Mouse (Mus musculus): Measurements from ENCODE around the gene Ccdc134. TPM values are rescaled to one million over a fixed set of nuclear protein-coding genes. Genes with fewer than 3 reads are reported as not detected.

The Ccdc134 gene
- polyA plus RNA-seq, 1 experiment from 2014 or later: 12.7 TPM

DNA sequence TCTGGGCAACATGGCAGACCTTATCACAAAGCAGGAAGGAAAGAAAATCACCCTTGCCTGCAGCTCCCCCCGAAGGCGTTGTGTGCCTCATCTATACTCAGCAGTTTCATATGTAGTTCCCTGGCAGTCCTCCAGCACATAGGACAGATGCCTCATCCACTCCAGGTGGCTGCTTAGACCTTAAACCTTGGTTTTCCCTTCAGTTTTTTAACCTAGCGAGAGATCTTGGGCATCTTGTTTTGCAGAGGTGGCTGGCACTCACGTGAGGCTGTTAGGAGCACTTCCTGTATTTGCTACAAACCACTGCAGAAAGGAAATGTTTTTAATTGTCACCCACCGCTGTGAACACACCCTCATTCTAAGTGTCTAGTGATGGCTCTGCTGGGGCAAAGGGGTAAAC, 59.2 kb downstream of the Ccdc134 start:
- 90% methylated on average over 5 of the region's 5 CpGs for WGBS
- H3K9me3 ChIP-seq (ENCODE audit: control insufficient read depth, low read length): peaks cover 3% of the 10 kb centered on the region; the same call in 1 of the 2 replicates
- H3K27me3 ChIP-seq (ENCODE audit: control insufficient read depth, insufficient read depth, low read length): no peaks in the 10 kb centered on the region
- H3K4me3 ChIP-seq (ENCODE audit: low read depth, low read length): no peak overlapping the region
- no peaks in the 10 kb centered on the region for H3K4me1 ChIP-seq (ENCODE audit: control insufficient read depth, insufficient read depth, low read length)
- H3K36me3 ChIP-seq (ENCODE audit: control insufficient read depth, insufficient read depth, low read length): peaks cover 63% of the 10 kb centered on the region
- H3K4me2 ChIP-seq (ENCODE audit: low read depth, low read length): no peak overlapping the region
- ATAC-seq (ENCODE audit: low read depth): no peak
- no peak overlapping the region for H3K27ac ChIP-seq (ENCODE audit: low read depth, low read length)
- no peak overlapping the region for H3K9ac ChIP-seq (replicated peaks; ENCODE audit: low read depth, low read length)

DNA sequence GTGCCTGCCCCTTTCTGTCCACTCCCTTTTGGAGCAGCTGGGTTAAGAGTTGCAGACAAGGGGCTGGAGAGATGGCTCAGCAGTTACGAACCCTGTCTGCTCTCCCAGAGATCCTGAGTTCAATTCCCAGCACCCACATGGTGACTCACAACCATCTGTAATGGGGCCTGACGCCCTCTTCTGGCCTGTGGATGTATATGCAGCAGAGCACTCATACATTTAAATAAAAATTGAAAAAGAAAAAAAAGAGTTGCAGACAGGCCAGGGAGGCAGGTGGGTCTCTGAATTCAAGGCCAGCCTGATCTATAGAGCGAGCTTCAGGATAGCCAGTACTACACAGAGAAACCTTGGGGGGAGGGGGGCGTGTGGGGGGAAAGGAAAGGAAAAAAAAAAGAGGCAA, 59.7 kb downstream of the Ccdc134 start:
- Histone ChIP-seq H3K4me1 (ENCODE audit: control insufficient read depth, insufficient read depth, low read length) (no peaks in the 10 kb centered on the region), H3K27ac (ENCODE audit: low read depth, low read length) (no peak overlapping the region), H3K9ac (replicated peaks; ENCODE audit: low read depth, low read length) (no peak overlapping the region), H3K9me3 (ENCODE audit: control insufficient read depth, low read length) (no peaks in the 10 kb centered on the region), H3K4me2 (ENCODE audit: low read depth, low read length) (no peak overlapping the region), H3K27me3 (ENCODE audit: control insufficient read depth, insufficient read depth, low read length) (no peaks in the 10 kb centered on the region), H3K36me3 (ENCODE audit: control insufficient read depth, insufficient read depth, low read length) (peaks cover 60% of the 10 kb centered on the region), H3K4me3 (ENCODE audit: low read depth, low read length) (no peak overlapping the region)
- 90% methylated on average over 4 of the region's 4 CpGs for WGBS
- no peak for ATAC-seq (ENCODE audit: low read depth)

DNA sequence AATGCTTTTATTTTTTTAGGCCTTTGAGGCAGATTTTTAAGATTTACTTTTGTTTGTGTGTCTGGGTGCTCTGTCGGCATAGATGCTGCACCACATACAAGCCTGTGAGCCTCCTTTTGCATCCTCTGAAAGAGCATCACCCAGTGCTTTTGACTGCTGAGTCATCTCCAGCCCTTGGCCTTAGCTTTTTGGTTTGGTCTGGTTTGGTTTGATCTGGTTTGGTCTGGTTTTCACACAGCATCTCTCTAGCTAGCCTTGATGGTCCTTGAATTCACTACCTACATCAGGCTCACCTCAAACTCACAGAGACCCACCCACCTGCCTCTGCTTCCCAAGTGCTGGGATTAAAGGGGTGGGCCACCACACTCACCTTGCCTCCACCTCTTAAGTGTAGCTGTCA, 60.2 kb downstream of the Ccdc134 start:
- no peak overlapping the region for H3K9ac ChIP-seq (replicated peaks; ENCODE audit: low read depth, low read length)
- H3K27me3 ChIP-seq (ENCODE audit: control insufficient read depth, insufficient read depth, low read length): no peaks in the 10 kb centered on the region
- H3K4me2 ChIP-seq (ENCODE audit: low read depth, low read length): no peak overlapping the region
- WGBS: 80% methylated on average over 1 of the region's 1 CpGs
- H3K27ac ChIP-seq (ENCODE audit: low read depth, low read length): no peak overlapping the region
- no peak overlapping the region for H3K4me3 ChIP-seq (ENCODE audit: low read depth, low read length)
- H3K4me1 ChIP-seq (ENCODE audit: control insufficient read depth, insufficient read depth, low read length): no peaks in the 10 kb centered on the region
- peaks cover 61% of the 10 kb centered on the region for H3K36me3 ChIP-seq (ENCODE audit: control insufficient read depth, insufficient read depth, low read length)
- H3K9me3 ChIP-seq (ENCODE audit: control insufficient read depth, low read length): no peaks in the 10 kb centered on the region
- no peak for ATAC-seq (ENCODE audit: low read depth)

DNA sequence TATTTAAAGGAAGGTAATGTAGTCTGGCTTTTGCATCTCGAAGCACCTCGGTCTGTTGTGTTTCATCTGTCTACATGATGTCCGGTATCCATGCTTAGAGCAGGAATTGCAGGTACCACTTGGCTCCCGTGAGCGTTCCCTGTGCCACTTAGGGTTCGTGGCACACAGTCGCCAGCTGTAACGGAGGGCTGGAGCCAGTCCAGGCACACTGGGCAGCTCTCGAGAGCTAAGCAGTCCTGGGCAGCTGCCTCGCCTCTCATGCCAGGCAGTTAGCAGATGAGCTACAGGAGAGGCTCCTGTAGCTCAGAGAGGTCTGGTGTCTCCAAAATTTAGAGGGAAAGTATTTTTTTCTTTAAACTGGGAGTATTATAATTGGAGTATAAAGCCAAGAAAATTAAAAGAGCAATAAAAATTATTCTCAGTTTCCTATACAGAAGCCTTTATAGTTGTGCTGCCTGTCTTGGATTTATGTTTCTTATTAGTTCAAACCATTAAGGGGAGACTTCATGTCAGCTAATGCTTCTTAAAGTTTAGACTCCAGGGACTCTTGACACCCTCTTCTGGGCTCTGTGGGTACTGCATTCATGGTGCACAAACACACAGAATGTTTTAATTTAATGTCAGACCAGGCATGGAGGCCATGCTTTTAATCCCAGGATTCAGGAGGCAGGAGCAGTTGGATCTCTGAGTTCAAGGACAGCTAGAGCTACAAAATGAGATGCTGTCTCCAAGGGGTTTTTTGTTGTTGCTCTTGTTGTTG, 60.9 kb downstream of the Ccdc134 start:
- no peak overlapping the region for H3K4me2 ChIP-seq (ENCODE audit: low read depth, low read length)
- no peaks in the 10 kb centered on the region for H3K4me1 ChIP-seq (ENCODE audit: control insufficient read depth, insufficient read depth, low read length)
- no peak overlapping the region for H3K9ac ChIP-seq (replicated peaks; ENCODE audit: low read depth, low read length)
- no peak overlapping the region for H3K27ac ChIP-seq (ENCODE audit: low read depth, low read length)
- H3K36me3 ChIP-seq (ENCODE audit: control insufficient read depth, insufficient read depth, low read length): peaks cover 61% of the 10 kb centered on the region
- H3K27me3 ChIP-seq (ENCODE audit: control insufficient read depth, insufficient read depth, low read length): no peaks in the 10 kb centered on the region
- ATAC-seq (ENCODE audit: low read depth): no peak
- 93% methylated on average over 10 of the region's 10 CpGs for WGBS
- H3K9me3 ChIP-seq (ENCODE audit: control insufficient read depth, low read length): no peaks in the 10 kb centered on the region
- no peak overlapping the region for H3K4me3 ChIP-seq (ENCODE audit: low read depth, low read length)

Other genes with a start within 250 kb of the Ccdc134 start
- 88.1 and 98.4 TPM in 2 replicates for gene Polr3h, start 201.7 kb upstream of the Ccdc134 start, polyA plus RNA-seq (2014; fragmentation: Nextera tagmentation; extraction: Ambion mirVana)
- 170 and 208 TPM in 2 replicates for gene Csdc2, start 191.2 kb upstream of the Ccdc134 start, polyA plus RNA-seq (2014; fragmentation: Nextera tagmentation; extraction: Ambion mirVana)
- gene Pmm1, start 167.0 kb upstream of the Ccdc134 start, polyA plus RNA-seq (2014; fragmentation: Nextera tagmentation; extraction: Ambion mirVana): 78.6 and 96.6 TPM in 2 replicates
- not detected in 2 replicates for gene 1700029P11Rik, start 147.4 kb upstream of the Ccdc134 start, polyA plus RNA-seq (2014; fragmentation: Nextera tagmentation; extraction: Ambion mirVana)
- 42.1 and 48.6 TPM in 2 replicates for gene Xrcc6, start 140.1 kb upstream of the Ccdc134 start, polyA plus RNA-seq (2014; fragmentation: Nextera tagmentation; extraction: Ambion mirVana)
- 58.3 and 58.7 TPM in 2 replicates for gene Desi1, start 94.1 kb upstream of the Ccdc134 start, polyA plus RNA-seq (2014; fragmentation: Nextera tagmentation; extraction: Ambion mirVana)
- gene Snu13, start 80.3 kb upstream of the Ccdc134 start, polyA plus RNA-seq (2014; fragmentation: Nextera tagmentation; extraction: Ambion mirVana): 231 and 251 TPM in 2 replicates
- not detected in 2 replicates for gene 4930407I10Rik, start 68.8 kb upstream of the Ccdc134 start, polyA plus RNA-seq (2014; fragmentation: Nextera tagmentation; extraction: Ambion mirVana)
- not detected in 2 replicates for gene Mei1, start 57.9 kb upstream of the Ccdc134 start, polyA plus RNA-seq (2014; fragmentation: Nextera tagmentation; extraction: Ambion mirVana)
- 141 and 164 TPM in 2 replicates for gene Srebf2, start 19.3 kb downstream of the Ccdc134 start, polyA plus RNA-seq (2014; fragmentation: Nextera tagmentation; extraction: Ambion mirVana)
- 2.9 and 6.9 TPM in 2 replicates for gene Shisa8, start 84.9 kb downstream of the Ccdc134 start, polyA plus RNA-seq (2014; fragmentation: Nextera tagmentation; extraction: Ambion mirVana)
- gene Tnfrsf13c, start 96.4 kb downstream of the Ccdc134 start, polyA plus RNA-seq (2014; fragmentation: Nextera tagmentation; extraction: Ambion mirVana): 0.32 and 1.4 TPM in 2 replicates
- gene Cenpm, start 116.8 kb downstream of the Ccdc134 start, polyA plus RNA-seq (2014; fragmentation: Nextera tagmentation; extraction: Ambion mirVana): 11.2 and 12.0 TPM in 2 replicates
- 6.5 and 13.3 TPM in 2 replicates for gene 1500009C09Rik, start 124.5 kb downstream of the Ccdc134 start, polyA plus RNA-seq (2014; fragmentation: Nextera tagmentation; extraction: Ambion mirVana)
- 395 and 439 TPM in 2 replicates for gene Sept3, start 147.0 kb downstream of the Ccdc134 start, polyA plus RNA-seq (2014; fragmentation: Nextera tagmentation; extraction: Ambion mirVana)
- 0.28 TPM in 1 of 2 replicates, not detected in the other for gene Wbp2nl, start 171.0 kb downstream of the Ccdc134 start, polyA plus RNA-seq (2014; fragmentation: Nextera tagmentation; extraction: Ambion mirVana)
- 27.1 and 34.9 TPM in 2 replicates for gene Naga, start 211.0 kb downstream of the Ccdc134 start, polyA plus RNA-seq (2014; fragmentation: Nextera tagmentation; extraction: Ambion mirVana)
- gene Pheta2, start 211.0 kb downstream of the Ccdc134 start, polyA plus RNA-seq (2014; fragmentation: Nextera tagmentation; extraction: Ambion mirVana): 0.87 and 2.4 TPM in 2 replicates
- 351 and 392 TPM in 2 replicates for gene Smdt1, start 211.0 kb downstream of the Ccdc134 start, polyA plus RNA-seq (2014; fragmentation: Nextera tagmentation; extraction: Ambion mirVana)
- 391 and 432 TPM in 2 replicates for gene Ndufa6, start 226.4 kb downstream of the Ccdc134 start, polyA plus RNA-seq (2014; fragmentation: Nextera tagmentation; extraction: Ambion mirVana)

Data from neural tube, embryonic 14.5 days (tissue).